In the genomic region with DNA sequence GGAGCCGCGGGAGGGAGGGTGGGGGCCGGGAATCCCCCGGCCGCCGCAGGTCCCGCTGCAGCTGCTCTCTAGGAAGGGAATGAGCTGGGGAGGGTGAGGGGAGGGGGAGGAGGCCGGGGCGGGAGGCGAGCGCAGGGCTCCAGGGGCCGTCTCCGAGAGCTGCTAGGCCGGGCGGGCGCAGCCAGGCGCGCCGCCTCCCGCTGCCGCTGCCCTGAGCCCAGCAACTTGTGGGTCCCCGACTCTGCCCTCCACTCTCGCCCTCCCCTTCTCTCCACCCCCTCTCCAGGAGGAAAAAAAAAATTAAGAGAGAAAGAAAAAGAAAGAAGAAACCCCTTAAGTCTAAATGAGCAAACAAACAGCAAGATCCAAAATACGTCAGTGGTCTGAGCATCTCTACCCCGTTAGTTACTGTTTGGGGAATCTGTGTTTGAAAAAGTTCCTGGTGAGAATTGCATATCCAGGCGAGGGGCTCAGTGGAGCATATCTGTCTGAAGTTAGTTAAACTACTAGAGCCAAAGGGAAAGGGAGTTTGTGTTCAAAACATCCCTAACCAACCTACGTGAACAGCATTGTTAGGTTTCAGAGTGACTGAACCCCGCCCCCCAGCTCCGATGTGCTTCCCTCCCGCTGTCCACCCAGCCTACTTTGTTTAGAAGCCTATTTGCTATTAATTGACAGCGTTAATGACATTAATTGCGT, we compare ENCODE assay signal across 7 mouse cellular contexts. TPM values are rescaled to one million over a fixed set of nuclear protein-coding genes. Genes with fewer than 3 reads are reported as not detected.
DNase-seq lines count a peak whose midpoint lies in the region; ATAC-seq and TF ChIP-seq lines count a peak whose summit lies in the region.

No protein-coding gene starts in this region.

- no peaks in the 10 kb centered on the region for H3K36me3 ChIP-seq in E14TG2a.4 (ENCODE audit: insufficient read depth, low read length)
- no peaks in the 10 kb centered on the region for H3K36me3 ChIP-seq in embryonic facial prominence, embryonic 11.5 days (replicated peaks; ENCODE audit: control insufficient read depth, insufficient read depth, low read depth, low read length)
- no peaks in the 10 kb centered on the region for H3K36me3 ChIP-seq in hindbrain, embryonic 12.5 days
- H3K36me3 ChIP-seq in limb, embryonic 11.5 days (ENCODE audit: control insufficient read depth, insufficient read depth, low read length): no peaks in the 10 kb centered on the region
- H3K36me3 ChIP-seq in neural tube, embryonic 14.5 days (ENCODE audit: control insufficient read depth, insufficient read depth, low read length): no peaks in the 10 kb centered on the region

- H3K27ac ChIP-seq in embryonic facial prominence, embryonic 11.5 days (replicated peaks; ENCODE audit: low read depth, low read length): peak overlapping the region; percentile 99; the same call in 1 of the 2 replicates
- H3K27ac ChIP-seq in hindbrain, embryonic 12.5 days: peak overlapping the region; percentile 100
- H3K27ac ChIP-seq in limb, embryonic 11.5 days (replicated peaks; ENCODE audit: low read depth, low read length): peak overlapping the region; percentile 96
- peak overlapping the region; percentile 96 for H3K27ac ChIP-seq in neural tube, embryonic 14.5 days (ENCODE audit: low read depth, low read length)

- under 1% methylated on average over 22 of the region's 32 CpGs for WGBS in embryonic facial prominence, embryonic 11.5 days
- under 1% methylated on average over 11 of the region's 32 CpGs for WGBS in hindbrain, embryonic 12.5 days
- under 1% methylated on average over 30 of the region's 32 CpGs for WGBS in limb, embryonic 11.5 days
- under 1% methylated on average over 25 of the region's 32 CpGs for WGBS in neural tube, embryonic 14.5 days

- peaks cover 57% of the 10 kb centered on the region for H3K27me3 ChIP-seq in E14TG2a.4 (ENCODE audit: insufficient read depth, low read length)
- peaks cover 9% of the 10 kb centered on the region for H3K27me3 ChIP-seq in embryonic facial prominence, embryonic 11.5 days (ENCODE audit: control insufficient read depth, insufficient read depth, low read length)
- no peaks in the 10 kb centered on the region; the same call in 1 of the 2 replicates for H3K27me3 ChIP-seq in hindbrain, embryonic 12.5 days
- H3K27me3 ChIP-seq in limb, embryonic 11.5 days (ENCODE audit: control insufficient read depth, insufficient read depth, low read length): peaks cover 10% of the 10 kb centered on the region
- no peaks in the 10 kb centered on the region for H3K27me3 ChIP-seq in neural tube, embryonic 14.5 days (ENCODE audit: control insufficient read depth, insufficient read depth, low read length)

- no peaks in the 10 kb centered on the region for H3K9me3 ChIP-seq in E14TG2a.4 (ENCODE audit: low read length)
- H3K9me3 ChIP-seq in embryonic facial prominence, embryonic 11.5 days (replicated peaks; ENCODE audit: control insufficient read depth, low read length): no peaks in the 10 kb centered on the region
- no peaks in the 10 kb centered on the region for H3K9me3 ChIP-seq in hindbrain, embryonic 12.5 days (replicated peaks)
- no peaks in the 10 kb centered on the region for H3K9me3 ChIP-seq in limb, embryonic 11.5 days (ENCODE audit: control insufficient read depth, low read length)
- H3K9me3 ChIP-seq in neural tube, embryonic 14.5 days (ENCODE audit: control insufficient read depth, low read length): no peaks in the 10 kb centered on the region

- peaks cover 22% of the 10 kb centered on the region for H3K4me1 ChIP-seq in E14TG2a.4 (replicated peaks; ENCODE audit: low read depth, low read length)
- H3K4me1 ChIP-seq in embryonic facial prominence, embryonic 11.5 days (ENCODE audit: control insufficient read depth, insufficient read depth, low read length): no peaks in the 10 kb centered on the region; the same call in 1 of the 2 replicates
- peaks cover 29% of the 10 kb centered on the region for H3K4me1 ChIP-seq in hindbrain, embryonic 12.5 days
- H3K4me1 ChIP-seq in limb, embryonic 11.5 days (ENCODE audit: control insufficient read depth, insufficient read depth, low read length): peaks cover 10% of the 10 kb centered on the region
- H3K4me1 ChIP-seq in neural tube, embryonic 14.5 days (ENCODE audit: control insufficient read depth, insufficient read depth, low read length): peaks cover 14% of the 10 kb centered on the region; the same call in 1 of the 2 replicates

- H3K9ac ChIP-seq in embryonic facial prominence, embryonic 11.5 days (replicated peaks; ENCODE audit: low read length): peak overlapping the region; percentile 98
- H3K9ac ChIP-seq in hindbrain, embryonic 12.5 days: peak overlapping the region; percentile 98
- peak overlapping the region; percentile 57 for H3K9ac ChIP-seq in limb, embryonic 11.5 days (ENCODE audit: low read length)
- H3K9ac ChIP-seq in neural tube, embryonic 14.5 days (replicated peaks; ENCODE audit: low read depth, low read length): peak overlapping the region; percentile 95

- peak overlapping the region; percentile 73 for H3K4me3 ChIP-seq in E14TG2a.4 (replicated peaks; ENCODE audit: low read length)
- peak overlapping the region; percentile 87 for H3K4me3 ChIP-seq in embryonic facial prominence, embryonic 11.5 days (ENCODE audit: low read depth, low read length)
- peak overlapping the region; percentile 84 for H3K4me3 ChIP-seq in hindbrain, embryonic 12.5 days
- H3K4me3 ChIP-seq in limb, embryonic 11.5 days (ENCODE audit: low read depth, low read length): peak overlapping the region; percentile 66
- peak overlapping the region; percentile 81 for H3K4me3 ChIP-seq in neural tube, embryonic 14.5 days (ENCODE audit: low read depth, low read length)

- no peak for TF ChIP-seq CTCF in E14TG2a.4 (conservative IDR thresholded peaks at IDR 0.05; ENCODE audit: low read length)

- peak; percentile 60 for DNase-seq in ES-CJ7 (ENCODE audit: low read depth, low spot score)
- peak; percentile 80 for DNase-seq in embryonic facial prominence, embryonic 11.5 days (ENCODE audit: low spot score)
- peak; percentile 78 for DNase-seq in limb, embryonic 11.5 days (ENCODE audit: low spot score)
- DNase-seq in thymus, postnatal 10 days (ENCODE audit: low spot score in 2 of 2): no peak

- ATAC-seq in embryonic facial prominence, embryonic 11.5 days (replicated peaks; ENCODE audit: insufficient number of reproducible peaks, low FRiP score, low TSS enrichment, low read depth): peak; percentile 61; the same call in 1 of the 2 replicates
- ATAC-seq in hindbrain, embryonic 12.5 days (ENCODE audit: low FRiP score): peak; percentile 72
- peak; percentile 65; the same call in 1 of the 2 replicates for ATAC-seq in limb, embryonic 11.5 days (ENCODE audit: insufficient number of reproducible peaks, low FRiP score, low TSS enrichment, low read depth)
- ATAC-seq in neural tube, embryonic 14.5 days (ENCODE audit: low read depth): peak; percentile 75; the same call in 1 of the 2 replicates

- peak overlapping the region; percentile 87 for H3K4me2 ChIP-seq in embryonic facial prominence, embryonic 11.5 days (ENCODE audit: low read depth, low read length)
- peak overlapping the region; percentile 75 for H3K4me2 ChIP-seq in hindbrain, embryonic 12.5 days (replicated peaks)
- H3K4me2 ChIP-seq in limb, embryonic 11.5 days (ENCODE audit: low read depth, severe bottlenecking): peak overlapping the region; percentile 92
- peak overlapping the region; percentile 70 for H3K4me2 ChIP-seq in neural tube, embryonic 14.5 days (ENCODE audit: low read depth, low read length)

RNA-seq across cellular contexts. Expression of a gene that starts 5.1 kb away (rescaled TPM):
- polyA plus RNA-seq in embryonic facial prominence, embryonic 11.5 days (2014; fragmentation: Nextera tagmentation; extraction: Ambion mirVana): 4.5 and 5.0 TPM in 2 replicates
- polyA plus RNA-seq in hindbrain, embryonic 12.5 days (2016; fragmentation: Nextera tagmentation; extraction: Ambion mirVana): 24.9 and 26.2 TPM in 2 replicates
- polyA plus RNA-seq in limb, embryonic 11.5 days (2014; fragmentation: Nextera tagmentation; extraction: Ambion mirVana): 1.8 and 2.3 TPM in 2 replicates
- 25.9 and 29.1 TPM in 2 replicates for polyA plus RNA-seq in neural tube, embryonic 14.5 days (2014; fragmentation: Nextera tagmentation; extraction: Ambion mirVana)

Comparison
In these comparisons a context has a peak if more than half of its experiments do, and no peak if none do; other contexts are left out.
1. DNase-seq: peak in ES-CJ7 (single experiment), embryonic facial prominence, embryonic 11.5 days (single experiment) and limb, embryonic 11.5 days (single experiment); none in thymus, postnatal 10 days (0 of 2).
2. Peak in every context shown above with its lines, with median percentiles within 50 percentile points of each other: H3K4me3 ChIP-seq, ATAC-seq, H3K27ac ChIP-seq, H3K4me2 ChIP-seq and H3K9ac ChIP-seq.